Mouse (Mus musculus) forebrain, embryonic 14.5 days (tissue): Measurements from ENCODE around the gene Ctla2a. TPM values are rescaled to one million over a fixed set of nuclear protein-coding genes. Genes with fewer than 3 reads are reported as not detected.

Source experiments
- ATAC-seq: fragments of 200-750 bp; cut with Nextera tagmentation; 2 replicates; pipeline ENCODE4 v1.8.0; 2017; ENCODE audit warnings: mild to moderate bottlenecking, moderate library complexity
- DNase-seq: peaks from one replicate; pipeline ENCODE4 v3.0.0-alpha.2; 2015; ENCODE audit warnings: low spot score
- H3K27ac ChIP-seq: fragments of 300-500 bp; sonication (generic); 2 replicates; pipeline ENCODE4 v1.5.1; 2014; ENCODE audit warnings: low read depth, mild to moderate bottlenecking, control low read depth, low read length, moderate library complexity
- H3K27me3 ChIP-seq: fragments of 300-500 bp; sonication (generic); replicated peaks from 2 replicates; pipeline ENCODE4 v1.6.1; 2014; ENCODE audit warnings: low read length, control low read depth, mixed read lengths; ENCODE audit not compliant: control insufficient read depth, insufficient read depth
- H3K36me3 ChIP-seq: fragments of 300-500 bp; sonication (generic); 2 replicates; pipeline ENCODE4 v1.6.1; 2014; ENCODE audit warnings: low read length, control low read depth; ENCODE audit not compliant: control insufficient read depth, insufficient read depth
- H3K4me1 ChIP-seq: fragments of 300-500 bp; sonication (generic); 2 replicates; pipeline ENCODE4 v1.6.1; 2014; ENCODE audit warnings: antibody characterized with exemption, low read length, control low read depth; ENCODE audit not compliant: control insufficient read depth, insufficient read depth
- H3K4me2 ChIP-seq: fragments of 300-500 bp; sonication (generic); 2 replicates; pipeline ENCODE4 v1.6.1; 2014; ENCODE audit warnings: mild to moderate bottlenecking, control low read depth, low read length
- H3K4me3 ChIP-seq: fragments of 300-500 bp; sonication (generic); 2 replicates; pipeline ENCODE4 v1.5.1; 2014; ENCODE audit warnings: low read depth, low read length, control low read depth
- H3K9ac ChIP-seq: fragments of 300-500 bp; sonication (generic); 2 replicates; pipeline ENCODE4 v1.6.1; 2014; ENCODE audit warnings: mild to moderate bottlenecking, low read length, control low read depth, moderate library complexity
- H3K9me3 ChIP-seq: fragments of 300-500 bp; sonication (generic); replicated peaks from 2 replicates; pipeline ENCODE4 v1.6.1; 2016; ENCODE audit warnings: low read length, control low read depth, mixed read lengths; ENCODE audit not compliant: control insufficient read depth
- WGBS: fragments of 180-500 bp; shearing (Covaris S2); extraction: QIAGEN DNeasy Blood & Tissue Kit; methylation state at CpG from one replicate; pipeline ENCODE4 v1.1.7; 2014; 5-methylcytosine and 5-hydroxymethylcytosine counted together
- polyA plus RNA-seq: library from polyadenylated mRNA; unstranded; fragments of >200 nt; fragmentation: Nextera tagmentation; extraction: Ambion mirVana; gene quantifications from 2 replicates; pipeline ENCODE4 v1.2.1, GENCODE M21; 2014

The Ctla2a gene
- polyA plus RNA-seq, 1 experiment from 2014 or later: 13.2 TPM

GRCm38 (mm10) chr13:60895406-60896160 lies 40.8 kb downstream of the Ctla2a start:
- Histone ChIP-seq H3K4me3 (no peak overlapping the region), H3K27me3 (no peaks in the 10 kb centered on the region), H3K9ac (no peak overlapping the region), H3K27ac (no peak overlapping the region), H3K4me2 (no peak overlapping the region), H3K4me1 (no peaks in the 10 kb centered on the region), H3K36me3 (no peaks in the 10 kb centered on the region), H3K9me3 (no peaks in the 10 kb centered on the region)
- no peak for ATAC-seq
- no peak for DNase-seq

- no peak for DNase-seq
- H3K4me1 ChIP-seq: no peaks in the 10 kb centered on the region
- no peaks in the 10 kb centered on the region for H3K27me3 ChIP-seq
- H3K27ac ChIP-seq: no peak overlapping the region
- no peak overlapping the region for H3K4me2 ChIP-seq
- no peaks in the 10 kb centered on the region for H3K9me3 ChIP-seq
- no peak for ATAC-seq
- H3K36me3 ChIP-seq: no peaks in the 10 kb centered on the region
- H3K9ac ChIP-seq: no peak overlapping the region
- no peak overlapping the region for H3K4me3 ChIP-seq
- WGBS: 85% methylated on average over 1 of the region's 1 CpGs
Measured at GRCm38 (mm10) chr13:60892301-60892700, 44.1 kb downstream of the Ctla2a start.

Other genes starting within 250 kb of the Ctla2a start
- gene BC051665, start 150.3 kb downstream of the Ctla2a start, polyA plus RNA-seq: not detected in 2 replicates
- not detected in 2 replicates for gene Ctsll3, start 133.8 kb downstream of the Ctla2a start, polyA plus RNA-seq
- 0.36 TPM in 1 of 2 replicates, not detected in the other for gene 4930486L24Rik, start 72.2 kb downstream of the Ctla2a start, polyA plus RNA-seq
- gene Gm49392, start 39.7 kb downstream of the Ctla2a start, polyA plus RNA-seq: 0.17 TPM in 1 of 2 replicates, not detected in the other
- gene Ctla2b, start 39.2 kb downstream of the Ctla2a start, polyA plus RNA-seq: 1.2 and 2.4 TPM in 2 replicates
- gene Tpbpb, start 31.7 kb downstream of the Ctla2a start, polyA plus RNA-seq: not detected in 2 replicates
- gene Gm49393, start 1.0 kb downstream of the Ctla2a start, polyA plus RNA-seq: not detected in 2 replicates
- 2.0 TPM in 1 of 2 replicates, not detected in the other for gene Gm49391, start 54 bp downstream of the Ctla2a start, polyA plus RNA-seq
- not detected in 2 replicates for gene Tpbpa, start 5.4 kb upstream of the Ctla2a start, polyA plus RNA-seq
- gene Ctsj, start 69.3 kb upstream of the Ctla2a start, polyA plus RNA-seq: not detected in 2 replicates
- gene Ctsq, start 104.0 kb upstream of the Ctla2a start, polyA plus RNA-seq: not detected in 2 replicates
- gene Ctsr, start 227.6 kb upstream of the Ctla2a start, polyA plus RNA-seq: not detected in 2 replicates